Mouse (Mus musculus): ENCODE data around the gene Ryr3.

- TF ChIP-seq POLR2A (IDR thresholded peaks at IDR 0.05; ENCODE audit: low read depth, low read length): no peak
- TF ChIP-seq CTCF (IDR thresholded peaks at IDR 0.05; ENCODE audit: borderline replicate concordance, insufficient read depth, low read length): no peak
Measured at GRCm38 (mm10) chr2:112761196-112761913, 455.5 kb downstream of the Ryr3 start.
